ENCODE assay signal across 17 mouse cellular contexts in the genomic region with DNA sequence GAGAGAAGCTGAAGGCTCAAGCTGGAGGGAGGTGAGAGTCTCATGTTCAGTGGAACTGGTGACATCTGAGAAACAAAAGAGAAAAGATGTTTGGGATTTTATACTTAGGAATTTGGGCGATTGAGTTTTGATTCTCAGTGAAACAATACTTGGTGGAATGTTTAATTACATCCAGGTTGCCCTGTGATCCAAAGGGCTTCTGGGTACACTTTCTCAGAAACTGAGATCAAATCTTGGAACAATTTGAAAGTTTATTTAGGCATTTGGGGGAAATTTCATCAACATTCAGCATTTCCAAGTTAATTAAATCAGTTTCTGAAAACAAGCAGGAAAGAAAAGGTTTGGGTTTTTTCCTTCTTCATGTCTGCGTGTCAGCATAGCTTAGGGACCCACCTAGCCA.
"Had no signal": no experiment of that assay in that cellular context is flagged by ENCODE, and none has a peak within 500 bp of the region (broad histone marks: within the 10 kb centered on the region; RNA-seq: fewer than 3 reads in every experiment).

No protein-coding gene starts in this region.

- DNase-seq: lung, adult 2 months; lung, postnatal 14 days; lung, postnatal 36 days; right cerebral cortex, postnatal 14 days; thymus, adult 2 months; thymus, postnatal 25 days; thymus, postnatal 4 days had no signal

- H3K4me3 ChIP-seq: lung, embryonic 15.5 days; megakaryocyte, embryonic 14.5 days; midbrain, embryonic 13.5 days; midbrain, embryonic 15.5 days; neural tube, embryonic 12.5 days; stomach, embryonic 15.5 days had no signal

- H3K27me3 ChIP-seq: lung, embryonic 15.5 days; megakaryocyte, embryonic 14.5 days; midbrain, embryonic 13.5 days; midbrain, embryonic 15.5 days; neural tube, embryonic 12.5 days; stomach, embryonic 15.5 days had no signal

- H3K4me2 ChIP-seq: lung, embryonic 15.5 days; midbrain, embryonic 11.5 days; midbrain, embryonic 13.5 days; midbrain, embryonic 15.5 days; neural tube, embryonic 12.5 days; stomach, embryonic 15.5 days had no signal

- ATAC-seq: lung, postnatal 0 days; midbrain, embryonic 13.5 days; midbrain, embryonic 15.5 days had no signal

- H3K9me3 ChIP-seq: lung, embryonic 15.5 days; megakaryocyte, embryonic 14.5 days; midbrain, embryonic 13.5 days; midbrain, embryonic 15.5 days; neural tube, embryonic 12.5 days; stomach, embryonic 15.5 days had no signal

- H3K9ac ChIP-seq: lung, embryonic 15.5 days; midbrain, embryonic 13.5 days; midbrain, embryonic 15.5 days; neural tube, embryonic 12.5 days; stomach, embryonic 15.5 days had no signal

- H3K27ac ChIP-seq: lung, embryonic 15.5 days; macrophage; midbrain, embryonic 13.5 days; midbrain, embryonic 15.5 days; neural tube, embryonic 12.5 days; stomach, embryonic 15.5 days; stomach, postnatal 0 days had no signal

- H3K36me3 ChIP-seq: lung, embryonic 15.5 days; midbrain, embryonic 13.5 days; midbrain, embryonic 15.5 days; neural tube, embryonic 12.5 days; stomach, embryonic 15.5 days had no signal
